Mouse (Mus musculus) layer of hippocampus, adult 2 months (tissue): ENCODE data around the gene Bspry. TPM values are rescaled to one million over a fixed set of nuclear protein-coding genes. Genes with fewer than 3 reads are reported as not detected.

Experiments
- DNase-seq, 2 experiments: peaks; one replicate each; pipeline ENCODE4 v3.0.0; 2022; ENCODE audit warnings: low spot score in 2 of 2
- H3K27ac ChIP-seq: fragments of 200-600 bp; 2 replicates; pipeline ENCODE4 v1.8.1; 2022
- H3K4me3 ChIP-seq: fragments of 200-600 bp; 2 replicates; pipeline ENCODE4 v1.8.1; 2022; ENCODE audit warnings: mild to moderate bottlenecking
- CTCF ChIP-seq: fragments of 200-600 bp; conservative IDR thresholded peaks from 2 replicates; pipeline ENCODE4 v1.8.1; 2022; ENCODE audit warnings: antibody characterized with exemption, mild to moderate bottlenecking, moderate library complexity
- total RNA-seq, 2 experiments: library from RNA; stranded (reverse); gene quantifications; 2 replicates each; pipeline ENCODE4 v1.2.3; 2021

Gene Bspry
- total RNA-seq, 2 experiments from 2014 or later: 0.64 to 0.69 TPM

DNA sequence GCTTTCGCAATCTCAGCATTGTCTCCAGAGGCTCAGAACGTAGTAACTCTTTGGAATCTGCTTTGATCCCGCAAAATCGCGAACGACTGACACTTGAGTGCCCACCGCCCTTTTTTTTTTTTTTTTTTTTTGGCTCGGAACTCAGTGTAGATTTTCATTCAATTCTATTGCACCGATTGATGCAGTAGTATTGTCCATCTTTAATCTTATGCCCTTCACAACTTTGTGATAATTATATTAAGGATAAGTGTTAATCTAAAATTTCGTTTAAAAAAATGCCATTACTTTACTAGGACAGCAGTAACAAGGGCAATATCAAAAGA lies 45.6 kb downstream of the Bspry start:
- Histone ChIP-seq H3K4me3 (peak overlapping the region; percentile 93), H3K27ac (peak overlapping the region; percentile 100; the same call in 1 of the 2 replicates)
- no peak for DNase-seq
- TF ChIP-seq CTCF: no peak

DNA sequence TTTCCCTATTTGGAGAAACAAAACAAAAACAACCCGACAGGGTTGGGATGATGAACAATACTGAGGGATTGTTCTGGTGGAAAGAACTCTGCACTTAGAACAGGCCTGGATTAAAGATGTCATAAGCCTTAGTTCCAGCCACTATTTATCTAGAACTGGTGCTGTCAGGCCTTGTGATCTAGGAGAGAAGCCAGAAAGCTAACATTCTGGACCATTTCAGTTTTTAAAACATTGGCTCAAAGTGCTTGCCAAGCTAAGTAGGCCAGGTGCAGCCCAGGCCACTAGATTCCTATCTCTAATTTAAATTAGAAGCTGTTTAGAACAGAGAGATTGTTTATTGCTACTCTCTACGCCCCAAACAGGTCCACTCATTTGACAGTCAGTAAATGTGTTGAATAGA lies 46.4 kb downstream of the Bspry start:
- no peak for DNase-seq
- no peak for TF ChIP-seq CTCF
- Histone ChIP-seq H3K4me3 (no peak overlapping the region), H3K27ac (no peak overlapping the region)

DNA sequence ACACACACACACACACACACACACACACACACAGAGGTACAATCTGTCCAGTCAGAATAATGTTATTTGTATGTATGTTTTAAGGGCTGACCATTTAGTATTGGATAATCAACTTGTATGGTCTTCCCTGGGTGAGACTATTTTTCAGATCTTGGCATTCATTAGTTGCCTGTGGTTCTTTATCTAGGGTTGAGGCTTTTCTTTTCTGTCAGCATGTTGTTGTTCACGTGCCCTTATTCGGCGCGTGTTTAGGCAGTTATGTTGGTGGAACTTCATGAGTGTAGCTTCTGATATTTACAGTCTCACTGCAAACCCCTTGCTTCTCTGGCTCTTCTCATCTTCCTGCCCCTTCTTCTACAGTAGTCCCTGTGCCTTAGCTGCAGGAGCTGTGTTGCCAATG lies 47.8 kb downstream of the Bspry start:
- DNase-seq: no peak
- no peak for TF ChIP-seq CTCF
- no peak overlapping the region for H3K4me3 ChIP-seq
- H3K27ac ChIP-seq: no peak overlapping the region

DNA sequence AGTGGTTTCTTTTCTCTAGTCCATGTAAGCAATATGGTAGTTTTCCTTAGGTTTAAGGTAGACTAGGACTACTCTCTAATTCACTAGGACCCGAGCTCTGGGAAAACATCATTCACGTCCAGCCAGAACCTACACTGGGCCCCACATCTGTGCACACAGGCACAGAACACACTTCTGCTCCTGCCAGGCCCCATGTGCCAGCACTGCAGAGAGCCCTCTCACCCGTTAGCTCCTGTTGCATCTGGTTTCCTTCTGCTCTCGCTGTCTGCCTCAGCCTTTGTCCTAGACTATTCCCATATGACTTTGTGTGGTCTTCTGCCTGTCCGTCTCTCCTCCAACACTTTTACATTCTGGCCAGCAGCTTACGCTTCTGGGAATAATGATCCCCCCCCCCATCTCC lies 53.9 kb downstream of the Bspry start:
- TF ChIP-seq CTCF: no peak
- no peak overlapping the region for H3K27ac ChIP-seq
- DNase-seq: no peak
- no peak overlapping the region for H3K4me3 ChIP-seq

DNA sequence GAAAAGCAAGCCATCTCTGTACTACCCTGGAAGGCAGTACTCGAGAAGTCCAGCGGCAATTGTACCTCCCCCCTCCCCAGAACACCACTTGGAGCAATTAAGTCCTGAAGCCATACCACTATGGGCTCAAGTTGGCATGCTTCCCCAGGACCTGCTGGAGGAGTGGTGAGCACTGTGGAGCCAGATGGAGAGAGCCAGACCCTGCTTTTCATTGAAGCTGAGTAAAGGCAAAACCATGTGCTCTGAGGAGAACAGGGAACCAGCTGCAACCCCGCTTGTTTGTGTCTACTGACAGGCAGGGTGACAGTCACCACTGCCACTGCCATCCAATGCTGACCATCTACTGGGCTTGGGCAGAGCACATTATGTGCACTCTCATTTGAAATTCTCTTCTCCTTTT lies 61.9 kb downstream of the Bspry start:
- DNase-seq: no peak

DNA sequence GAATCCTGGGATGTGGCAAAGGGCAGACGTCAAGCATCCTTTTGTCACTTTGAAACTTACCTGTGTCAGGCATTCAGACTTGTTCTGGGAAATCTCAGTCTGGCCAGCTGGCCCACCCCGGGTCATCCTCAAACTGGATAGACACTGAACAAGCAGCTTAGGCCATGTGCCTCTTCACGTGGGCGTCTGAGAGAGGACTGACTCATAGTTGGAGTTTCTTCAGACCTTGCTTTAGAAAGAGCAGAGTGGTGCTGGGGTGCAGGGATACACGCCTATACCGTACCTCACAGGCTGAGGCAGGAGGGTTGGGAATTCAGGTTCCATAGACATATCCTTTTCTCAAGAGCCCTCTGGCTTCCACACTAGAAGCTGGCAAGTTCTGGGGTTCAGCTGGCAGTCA lies 63.9 kb downstream of the Bspry start:
- no peak for DNase-seq
- no peak overlapping the region for H3K4me3 ChIP-seq
- no peak for TF ChIP-seq CTCF
- no peak overlapping the region for H3K27ac ChIP-seq

More for the DNA sequence above, 61.9 kb downstream of the Bspry start:
- no peak for TF ChIP-seq CTCF
- Histone ChIP-seq H3K4me3 (no peak overlapping the region), H3K27ac (no peak overlapping the region)

DNA sequence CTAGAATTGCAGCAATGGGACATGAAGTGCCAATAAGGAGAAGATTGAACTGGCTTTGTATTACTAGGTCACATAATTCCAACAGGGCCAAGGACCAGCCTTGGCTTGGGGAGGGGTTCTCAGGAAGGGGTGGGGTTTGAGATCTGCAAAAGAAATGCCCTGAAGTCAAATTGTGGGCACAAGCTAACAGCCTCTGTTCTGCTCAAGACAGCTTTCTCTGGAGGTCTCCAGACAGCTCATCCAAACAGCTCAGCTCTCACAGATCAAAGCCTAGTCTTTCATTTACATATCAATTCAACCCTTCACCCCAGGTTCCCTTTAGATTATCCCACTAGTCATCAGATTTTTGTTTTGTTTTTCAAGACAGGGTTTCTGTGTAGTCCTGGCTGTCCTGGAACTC lies 64.9 kb downstream of the Bspry start:
- no peak for TF ChIP-seq CTCF
- Histone ChIP-seq H3K4me3 (no peak overlapping the region), H3K27ac (no peak overlapping the region)
- DNase-seq: no peak

Other genes with a start within 250 kb of the Bspry start
- gene Zfp37, start 249.0 kb upstream of the Bspry start, total RNA-seq: 10 to 100 TPM; 26.0 to 26.3 TPM
- gene Slc31a2, start 217.5 kb upstream of the Bspry start, total RNA-seq: 10 to 100 TPM in 1 of 2 experiments, 1 to 10 TPM in 1; 9.5 to 10.2 TPM
- gene Fkbp15, start 119.5 kb upstream of the Bspry start, total RNA-seq: 10 to 100 TPM; 41.1 to 43.4 TPM
- gene Slc31a1, start 119.3 kb upstream of the Bspry start, total RNA-seq: 10 to 100 TPM; 11.7 to 11.9 TPM
- gene Cdc26, start 71.4 kb upstream of the Bspry start, total RNA-seq: 10 to 100 TPM; 49.0 to 51.3 TPM
- 10 to 100 TPM; 13.2 to 13.3 TPM for gene Prpf4, start 71.3 kb upstream of the Bspry start, total RNA-seq
- gene Rnf183, start 44.8 kb upstream of the Bspry start, total RNA-seq: not detected
- gene Wdr31, start 9.2 kb upstream of the Bspry start, total RNA-seq: 1 to 10 TPM; 7.3 to 8.3 TPM
- 10 to 100 TPM in 1 of 2 experiments, 1 to 10 TPM in 1; 7.9 to 11.1 TPM for gene Hdhd3, start 23.4 kb downstream of the Bspry start, total RNA-seq
- 10 to 100 TPM; 24.6 to 31.5 TPM for gene Alad, start 39.9 kb downstream of the Bspry start, total RNA-seq
- 10 to 100 TPM; 28.0 to 28.5 TPM for gene Pole3, start 45.0 kb downstream of the Bspry start, total RNA-seq
- gene 4933430I17Rik, start 45.3 kb downstream of the Bspry start, total RNA-seq: under 1 TPM in 1 of 2 experiments, not detected in 1; 0.44 TPM
- gene Rgs3, start 79.8 kb downstream of the Bspry start, total RNA-seq: 10 to 100 TPM; 18.9 to 21.6 TPM